Mouse (Mus musculus) olfactory bulb, adult 2 months (tissue): ENCODE results near the gene Glra1. TPM values are rescaled to one million over a fixed set of nuclear protein-coding genes. Genes with fewer than 3 reads are reported as not detected.
"Not testable (repeated sequence)": the region's sequence is repeated elsewhere in the genome, so short reads cannot be mapped to it uniquely, and the experiment has no call there.

ENCODE experiments used
- H3K27ac ChIP-seq: fragments of 200-500 bp; 2 replicates; pipeline ENCODE4 v1.5.1; 2012; ENCODE audit warnings: low read depth, low read length; ENCODE audit not compliant: insufficient read depth
- H3K4me1 ChIP-seq: fragments of 200-500 bp; 2 replicates; pipeline ENCODE4 v1.6.1; 2012; ENCODE audit warnings: low read length; ENCODE audit not compliant: control insufficient read depth, insufficient read depth
- H3K4me3 ChIP-seq: fragments of 200-500 bp; 2 replicates; pipeline ENCODE4 v1.5.1; 2012; ENCODE audit warnings: mild to moderate bottlenecking, low read depth, low read length, moderate library complexity; ENCODE audit not compliant: insufficient read depth
- CTCF ChIP-seq: fragments of 200-500 bp; IDR thresholded peaks from 2 replicates; pipeline ENCODE4 v1.5.1; 2012; ENCODE audit warnings: low read depth, mild to moderate bottlenecking, low read length, moderate library complexity; ENCODE audit not compliant: insufficient read depth
- POLR2A ChIP-seq: fragments of 200-500 bp; IDR thresholded peaks from 2 replicates; pipeline ENCODE4 v1.6.1; 2012; ENCODE audit warnings: mild to moderate bottlenecking, low read depth, low read length, moderate library complexity; ENCODE audit not compliant: insufficient read depth
- WGBS: fragments of 180-500 bp; shearing (Covaris S2); methylation state at CpG from one replicate; pipeline ENCODE4 v1.1.7; 2018; 5-methylcytosine and 5-hydroxymethylcytosine counted together
- polyA plus RNA-seq: library from polyadenylated mRNA; stranded (reverse); fragments of >200 nt; gene quantifications from 2 replicates; pipeline ENCODE4 v1.2.4, GENCODE M21; 2012; ENCODE audit warnings: low replicate concordance; ENCODE audit not compliant: missing spikeins, insufficient read depth, insufficient read length

Gene Glra1
- not detected in 2 replicates for polyA plus RNA-seq

DNA sequence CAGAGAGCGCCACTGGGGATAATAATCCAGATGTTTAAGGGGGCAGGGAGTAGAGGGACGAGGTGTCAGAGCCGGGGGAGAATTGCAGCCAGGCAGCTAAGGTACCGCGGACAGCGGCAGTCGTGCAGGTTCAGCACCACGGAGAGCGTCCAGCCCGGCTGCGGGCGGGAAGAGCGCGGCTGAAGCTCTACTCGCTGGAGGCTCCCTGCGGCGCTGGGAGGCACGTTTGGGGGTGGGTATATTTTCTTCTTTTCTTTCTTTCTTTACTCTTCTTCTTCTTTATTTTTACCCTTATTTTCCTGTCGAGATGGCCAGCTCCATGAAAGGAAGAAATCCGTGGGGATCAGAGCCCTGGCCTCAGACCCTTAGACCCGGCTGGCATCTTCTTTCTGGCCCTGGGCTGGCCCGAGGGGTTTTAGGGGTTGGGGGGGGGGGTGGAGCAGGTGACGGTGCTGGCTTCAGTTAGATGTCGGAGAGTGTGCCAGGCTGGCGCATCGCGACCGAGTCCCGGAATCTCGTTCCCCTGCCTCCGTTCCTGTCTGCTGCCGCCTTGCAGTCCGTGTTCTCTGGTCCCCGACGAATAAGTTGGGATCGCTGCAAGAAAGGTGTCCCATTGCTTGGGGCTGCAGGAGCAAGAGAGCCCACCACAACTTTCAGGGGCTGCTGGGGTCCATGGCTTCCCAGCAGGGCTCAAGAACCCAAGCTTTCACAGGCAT is at the start of gene Glra1:
Glra1 (minus strand) TSS at position 391 of the 716 bp plus-strand sequence.
- WGBS = 2% methylated on average over 36 of the region's 36 CpGs
- TF ChIP-seq POLR2A = no peak
- TF ChIP-seq CTCF = no peak
- Histone ChIP-seq H3K4me3 (peak within 1 kb of the TSS; percentile 45), H3K4me1 (peaks cover 13% of the 10 kb centered on the region), H3K27ac (no peak within 1 kb of the TSS)

DNA sequence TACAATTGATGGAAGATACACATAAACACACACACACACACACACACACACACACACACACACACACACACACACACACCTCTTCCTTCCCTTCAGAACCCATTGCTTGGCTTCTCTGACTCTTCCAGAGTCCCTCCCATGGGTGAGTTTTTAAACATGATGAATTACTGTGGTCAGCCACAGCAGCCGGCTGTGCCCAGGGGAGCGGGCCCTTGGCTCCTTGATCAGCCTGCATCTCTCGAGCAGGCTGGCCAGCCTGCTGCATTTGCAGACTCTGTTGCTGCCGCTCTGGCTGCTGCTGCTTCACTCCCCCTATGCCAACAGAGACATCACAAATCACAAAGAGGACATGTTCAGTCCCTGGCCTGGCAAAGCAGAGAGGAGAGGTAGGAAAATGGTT is 29.0 kb upstream of the Glra1 start:
- 77% methylated on average over 4 of the region's 4 CpGs for WGBS
- TF ChIP-seq CTCF = no peak
- TF ChIP-seq POLR2A = no peak

DNA sequence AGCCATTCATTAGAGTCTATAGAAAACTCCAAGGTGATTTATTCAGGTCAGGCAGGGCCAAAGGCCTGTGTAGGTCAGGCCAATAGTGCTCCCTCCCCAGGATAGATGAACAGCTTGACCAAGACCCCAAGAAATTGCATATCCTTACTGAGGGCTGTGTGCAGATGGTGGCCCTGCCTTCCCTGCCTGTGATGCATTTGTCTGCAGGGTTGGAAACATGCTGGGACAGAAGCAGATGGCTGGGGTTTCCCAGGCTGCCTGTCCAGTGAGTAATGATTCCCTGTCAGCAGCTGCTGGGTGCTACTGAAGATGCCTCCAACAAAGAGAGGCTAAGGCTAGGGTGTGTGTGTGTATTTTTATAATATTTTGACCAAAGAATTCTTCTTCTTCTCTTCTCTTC is 25.9 kb upstream of the Glra1 start:
- H3K27ac ChIP-seq = no peak overlapping the region
- TF ChIP-seq POLR2A (no peak), CTCF (no peak)
- H3K4me3 ChIP-seq = no peak overlapping the region
- H3K4me1 ChIP-seq = no peaks in the 10 kb centered on the region

More for the DNA sequence above, 29.0 kb upstream of the Glra1 start:
- no peak overlapping the region for H3K27ac ChIP-seq
- no peaks in the 10 kb centered on the region for H3K4me1 ChIP-seq
- H3K4me3 ChIP-seq = no peak overlapping the region

DNA sequence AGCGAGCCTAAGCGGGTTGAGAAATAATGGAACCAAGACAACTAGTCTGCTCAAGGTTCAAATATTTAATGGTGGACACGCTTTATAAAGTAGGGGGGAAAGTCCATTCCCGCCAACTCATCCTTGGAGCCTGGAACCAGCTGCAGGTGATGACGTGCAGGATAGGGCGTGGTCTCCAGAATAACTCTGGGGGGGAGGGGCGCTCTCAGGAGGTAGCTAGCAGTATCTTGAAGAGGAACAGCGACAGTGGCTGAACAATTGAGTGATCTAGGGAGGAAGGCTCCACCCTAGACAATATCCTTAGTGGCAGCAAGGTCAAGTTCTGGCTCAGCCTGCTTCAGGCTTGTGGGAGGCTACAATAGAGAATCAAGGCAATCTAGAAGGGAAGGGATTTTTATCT is 6.6 kb upstream of the Glra1 start:
- not testable (repeated sequence) for H3K4me3 ChIP-seq, H3K27ac ChIP-seq, H3K4me1 ChIP-seq
- 76% methylated on average over 8 of the region's 8 CpGs for WGBS

DNA sequence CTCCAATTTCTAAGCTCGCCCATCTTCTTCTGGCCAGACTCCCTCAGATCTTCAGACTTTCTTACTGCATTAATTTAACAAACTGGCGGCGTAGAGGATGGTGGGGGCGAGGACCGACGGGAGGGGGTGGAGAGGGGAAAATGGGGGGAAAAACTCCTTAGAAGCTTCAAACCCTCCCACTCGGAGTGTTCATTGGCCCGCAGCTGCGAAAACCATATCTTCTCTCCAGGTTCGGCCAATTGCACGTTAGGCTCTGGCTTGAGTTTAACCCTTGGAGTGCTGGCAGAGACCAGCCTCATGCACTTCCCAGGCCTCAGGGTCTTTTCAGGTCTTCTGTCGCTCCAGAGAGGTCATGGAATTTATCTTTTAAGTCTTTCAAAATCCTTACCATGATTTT is 524 bp upstream of the Glra1 start:
- Histone ChIP-seq H3K4me3 (peak overlapping the region; percentile 45), H3K4me1 (peaks cover 13% of the 10 kb centered on the region), H3K27ac (no peak overlapping the region)
- TF ChIP-seq CTCF (no peak), POLR2A (no peak)
- WGBS = 4% methylated on average over 12 of the region's 12 CpGs

DNA sequence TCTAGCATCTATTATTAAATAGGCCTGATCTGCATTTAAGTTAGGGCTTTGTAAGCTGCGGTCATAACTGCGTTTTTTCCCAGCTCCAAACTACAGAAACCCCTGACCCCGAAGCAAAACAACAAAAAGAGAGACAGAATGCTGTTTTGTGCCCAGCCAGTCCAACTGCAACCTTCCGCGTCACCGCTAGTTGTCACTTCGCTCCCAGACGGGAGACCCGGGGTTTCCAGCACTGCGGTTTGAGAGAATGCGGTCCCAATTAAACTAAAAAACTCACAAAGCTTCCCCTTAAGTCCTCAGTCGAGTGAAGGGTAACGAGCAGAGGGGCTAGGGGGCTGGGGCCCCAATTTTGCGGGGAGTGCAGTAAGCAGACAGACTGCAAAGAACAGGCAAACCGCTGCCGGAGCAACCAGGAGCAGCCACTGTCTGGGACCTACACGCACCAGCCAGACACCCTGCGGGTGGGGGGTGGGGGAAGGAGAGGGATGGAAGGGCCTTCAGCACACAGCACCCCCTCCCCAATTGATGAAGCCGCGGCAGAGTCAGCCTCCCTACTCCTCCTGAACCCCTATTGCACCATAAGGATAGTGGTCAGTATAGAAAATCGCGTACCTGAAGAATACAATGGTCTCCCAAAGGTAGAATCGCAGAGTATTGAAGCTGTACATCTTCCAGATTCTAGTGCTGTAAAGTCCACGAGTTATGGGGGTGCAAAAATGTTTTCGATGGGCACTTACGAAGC is 761 bp downstream of the Glra1 start:
- H3K4me1 ChIP-seq = peaks cover 13% of the 10 kb centered on the region
- H3K4me3 ChIP-seq = peak overlapping the region; percentile 45
- whole genome bisulfite sequencing = 3% methylated on average over 26 of the region's 26 CpGs
- TF ChIP-seq POLR2A (no peak), CTCF (peak; percentile 65)
- H3K27ac ChIP-seq = no peak overlapping the region

DNA sequence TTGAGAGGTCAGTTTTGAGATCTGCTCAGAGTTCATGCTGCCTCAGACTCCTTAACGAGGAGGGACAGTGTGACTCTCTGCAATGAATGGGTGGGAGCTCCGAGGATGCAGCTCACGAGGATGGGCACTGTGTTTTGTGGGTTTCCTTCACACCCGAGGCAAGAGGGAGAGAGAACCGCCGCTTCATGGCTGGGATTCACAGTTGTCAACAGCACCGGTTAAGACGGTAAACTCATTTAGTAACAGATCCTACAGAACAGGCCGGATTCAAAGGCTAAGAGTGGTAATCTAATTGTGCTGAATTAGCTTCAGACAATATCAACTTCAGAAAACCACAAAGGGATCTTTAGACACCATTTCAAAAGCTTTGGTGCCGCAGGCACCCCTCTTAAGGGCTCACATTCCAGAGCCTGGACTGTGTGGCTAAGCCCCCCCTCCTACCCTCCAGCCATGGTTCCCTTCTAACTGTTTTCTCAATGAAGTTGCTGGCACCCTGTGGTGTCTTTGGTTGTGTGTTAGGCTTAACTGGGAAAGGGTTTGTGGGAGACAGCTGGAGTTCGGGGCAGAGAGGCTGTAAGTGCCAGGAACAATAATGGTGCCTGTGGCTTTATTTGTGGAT is 6.4 kb downstream of the Glra1 start:
- no peaks in the 10 kb centered on the region for H3K4me1 ChIP-seq
- no peak overlapping the region for H3K27ac ChIP-seq
- TF ChIP-seq POLR2A (no peak), CTCF (no peak)
- WGBS = 42% methylated on average over 11 of the region's 11 CpGs
- H3K4me3 ChIP-seq = no peak overlapping the region

DNA sequence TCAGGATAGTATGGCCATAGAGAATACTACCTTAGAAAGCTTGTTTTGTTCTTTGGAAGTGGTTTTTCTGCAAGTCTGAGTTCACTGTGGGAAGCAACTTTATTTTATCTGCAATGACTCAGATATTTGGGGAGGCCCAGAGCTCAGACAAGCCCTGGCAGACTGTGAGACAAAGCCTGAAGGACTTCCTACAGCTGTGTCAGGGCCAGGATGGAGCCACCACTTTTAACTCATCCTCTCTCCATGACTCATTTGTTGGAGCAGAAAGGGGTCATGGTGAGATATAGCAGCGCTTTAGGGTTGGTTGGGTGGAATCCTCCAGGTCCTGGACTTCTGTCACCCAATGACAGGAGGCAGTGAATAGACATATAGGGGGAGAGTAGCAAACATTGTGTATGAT is 12.3 kb downstream of the Glra1 start:
- Histone ChIP-seq H3K4me1 (no peaks in the 10 kb centered on the region), H3K4me3 (no peak overlapping the region), H3K27ac (no peak overlapping the region)
- 72% methylated on average over 1 of the region's 1 CpGs for WGBS
- no peak for TF ChIP-seq CTCF
- TF ChIP-seq POLR2A = no peak

DNA sequence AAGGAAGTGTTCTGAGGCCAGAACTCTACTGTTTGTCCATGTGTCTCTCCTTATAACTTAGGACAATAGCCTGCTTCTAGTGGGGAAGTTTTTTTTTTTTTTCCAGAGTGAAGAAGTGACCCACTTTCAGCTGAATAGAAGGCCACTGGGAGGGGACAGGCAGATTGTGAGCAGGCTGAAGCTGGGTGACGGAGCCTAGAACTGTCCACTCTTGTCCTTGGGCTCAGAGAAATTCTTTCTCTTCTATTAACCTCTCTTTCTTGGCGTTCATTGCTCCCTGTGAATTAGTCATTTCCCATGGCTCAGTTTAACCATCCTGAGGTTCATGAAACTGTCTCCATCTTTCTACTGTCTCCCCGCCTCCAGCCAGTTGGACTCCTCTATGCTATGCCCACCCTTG is 13.6 kb downstream of the Glra1 start:
- Histone ChIP-seq H3K4me3 (no peak overlapping the region), H3K27ac (no peak overlapping the region), H3K4me1 (no peaks in the 10 kb centered on the region)
- TF ChIP-seq POLR2A = no peak
- TF ChIP-seq CTCF = no peak
- WGBS = 80% methylated on average over 3 of the region's 3 CpGs
